Mouse (Mus musculus): ENCODE results near the gene Txndc11.

DNA sequence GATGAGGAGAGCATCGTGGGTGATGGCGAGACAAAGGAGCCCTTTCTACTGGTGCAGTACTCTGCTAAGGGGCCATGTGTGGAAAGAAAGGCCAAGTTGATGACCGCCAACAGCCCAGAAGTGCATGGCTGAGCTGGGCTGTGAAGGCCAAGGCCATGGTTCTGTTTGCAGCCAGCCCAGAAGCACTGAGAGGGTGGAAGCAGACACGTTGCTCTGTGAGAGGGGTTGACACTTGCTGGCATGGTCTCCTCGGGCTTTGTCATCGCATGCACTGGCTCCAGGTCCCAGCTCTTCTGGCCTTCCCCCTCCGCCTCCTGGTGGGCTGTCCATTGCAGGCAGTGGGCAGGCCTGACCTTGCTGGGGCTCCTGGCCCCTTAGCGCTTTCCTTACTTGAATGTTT is 62.0 kb downstream of the Txndc11 start:
- TF ChIP-seq CTCF (IDR thresholded peaks at IDR 0.05; ENCODE audit: extremely low read depth, insufficient read depth, insufficient read length, insufficient replicate concordance) (no peak), POLR2A (IDR thresholded peaks at IDR 0.05; ENCODE audit: low read depth, low read length) (no peak)
